Mouse (Mus musculus): ENCODE data around the gene Rtn2. TPM values are rescaled to one million over a fixed set of nuclear protein-coding genes. Genes with fewer than 3 reads are reported as not detected.

Rtn2 gene
- polyA plus RNA-seq, 1 experiment from 2014 or later = 0.09 TPM

- WGBS (ENCODE audit: missing documents) = 1% methylated on average over 42 of the region's 49 CpGs
- Histone ChIP-seq H3K27ac (no peak within 1 kb of the TSS), H3K36me3 (ENCODE audit: inconsistent target) (no peaks in the 10 kb centered on the region), H3K79me2 (ENCODE audit: inconsistent target) (no peaks in the 10 kb centered on the region), H3K4me3 (ENCODE audit: inconsistent target) (peak within 1 kb of the TSS; percentile 63)
These were observed 27.6 kb downstream of the Rtn2 start, which contains the start of gene Fosb for GRCm38 (mm10) chr7:19309884-19310641. Gene Fosb, minus strand, starts transcription at chr7:19310051.

GRCm38 (mm10) chr7:19311991-19312390 is 29.6 kb downstream of the Rtn2 start:
- H3K4me3 ChIP-seq (ENCODE audit: inconsistent target) = no peak overlapping the region
- no peak overlapping the region for H3K27ac ChIP-seq
- WGBS (ENCODE audit: missing documents) = 82% methylated on average over 4 of the region's 4 CpGs
- no peaks in the 10 kb centered on the region for H3K79me2 ChIP-seq (ENCODE audit: inconsistent target)
- H3K36me3 ChIP-seq (ENCODE audit: inconsistent target) = no peaks in the 10 kb centered on the region

GRCm38 (mm10) chr7:19314033-19314432 is 31.6 kb downstream of the Rtn2 start:
- H3K36me3 ChIP-seq (ENCODE audit: inconsistent target) = no peaks in the 10 kb centered on the region
- WGBS (ENCODE audit: missing documents) = 97% methylated on average over 5 of the region's 5 CpGs
- H3K27ac ChIP-seq = no peak overlapping the region
- no peaks in the 10 kb centered on the region for H3K79me2 ChIP-seq (ENCODE audit: inconsistent target)
- no peak overlapping the region for H3K4me3 ChIP-seq (ENCODE audit: inconsistent target)

- H3K36me3 ChIP-seq (ENCODE audit: inconsistent target) = no peaks in the 10 kb centered on the region
- 8% methylated on average over 14 of the region's 14 CpGs for WGBS (ENCODE audit: missing documents)
- no peak overlapping the region for H3K4me3 ChIP-seq (ENCODE audit: inconsistent target)
- H3K27ac ChIP-seq = peak overlapping the region; percentile 90
- H3K79me2 ChIP-seq (ENCODE audit: inconsistent target) = no peaks in the 10 kb centered on the region
These were observed 34.2 kb downstream of the Rtn2 start for GRCm38 (mm10) chr7:19316451-19317161.

GRCm38 (mm10) chr7:19318201-19318600 is 35.8 kb downstream of the Rtn2 start:
- peak overlapping the region; percentile 73 for H3K27ac ChIP-seq
- WGBS (ENCODE audit: missing documents) = 81% methylated on average over 2 of the region's 2 CpGs
- H3K36me3 ChIP-seq (ENCODE audit: inconsistent target) = no peaks in the 10 kb centered on the region
- H3K4me3 ChIP-seq (ENCODE audit: inconsistent target) = no peak overlapping the region
- no peaks in the 10 kb centered on the region for H3K79me2 ChIP-seq (ENCODE audit: inconsistent target)

GRCm38 (mm10) chr7:19318676-19319075 is 36.3 kb downstream of the Rtn2 start:
- peak overlapping the region; percentile 73 for H3K27ac ChIP-seq
- H3K79me2 ChIP-seq (ENCODE audit: inconsistent target) = no peaks in the 10 kb centered on the region
- no peak overlapping the region for H3K4me3 ChIP-seq (ENCODE audit: inconsistent target)
- H3K36me3 ChIP-seq (ENCODE audit: inconsistent target) = no peaks in the 10 kb centered on the region
- WGBS (ENCODE audit: missing documents) = 4% methylated on average over 7 of the region's 7 CpGs

GRCm38 (mm10) chr7:19319458-19319857 is 37.0 kb downstream of the Rtn2 start:
- WGBS (ENCODE audit: missing documents) = 69% methylated on average over 8 of the region's 9 CpGs
- H3K79me2 ChIP-seq (ENCODE audit: inconsistent target) = no peaks in the 10 kb centered on the region
- no peaks in the 10 kb centered on the region for H3K36me3 ChIP-seq (ENCODE audit: inconsistent target)
- no peak overlapping the region for H3K4me3 ChIP-seq (ENCODE audit: inconsistent target)
- H3K27ac ChIP-seq = peak overlapping the region; percentile 22

- 3% methylated on average over 37 of the region's 41 CpGs for WGBS (ENCODE audit: missing documents)
- Histone ChIP-seq H3K79me2 (ENCODE audit: inconsistent target) (no peaks in the 10 kb centered on the region), H3K36me3 (ENCODE audit: inconsistent target) (no peaks in the 10 kb centered on the region), H3K27ac (peak overlapping the region; percentile 22), H3K4me3 (ENCODE audit: inconsistent target) (no peak overlapping the region; the same call in 1 of the 2 replicates)
These were observed 37.5 kb downstream of the Rtn2 start for GRCm38 (mm10) chr7:19319906-19320305.

- WGBS (ENCODE audit: missing documents) = 57% methylated on average over 7 of the region's 7 CpGs
- H3K4me3 ChIP-seq (ENCODE audit: inconsistent target) = no peak overlapping the region
These were observed 38.2 kb downstream of the Rtn2 start for GRCm38 (mm10) chr7:19320637-19321036.

GRCm38 (mm10) chr7:19321464-19321863 is 39.0 kb downstream of the Rtn2 start:
- WGBS (ENCODE audit: missing documents) = 9% methylated on average over 5 of the region's 5 CpGs
- Histone ChIP-seq H3K79me2 (ENCODE audit: inconsistent target) (no peaks in the 10 kb centered on the region), H3K27ac (no peak overlapping the region), H3K36me3 (ENCODE audit: inconsistent target) (no peaks in the 10 kb centered on the region), H3K4me3 (ENCODE audit: inconsistent target) (no peak overlapping the region)

More at GRCm38 (mm10) chr7:19320637-19321036, 38.2 kb downstream of the Rtn2 start:
- Histone ChIP-seq H3K36me3 (ENCODE audit: inconsistent target) (no peaks in the 10 kb centered on the region), H3K79me2 (ENCODE audit: inconsistent target) (no peaks in the 10 kb centered on the region), H3K27ac (no peak overlapping the region)

- Histone ChIP-seq H3K4me3 (ENCODE audit: inconsistent target) (no peak overlapping the region), H3K36me3 (ENCODE audit: inconsistent target) (no peaks in the 10 kb centered on the region), H3K79me2 (ENCODE audit: inconsistent target) (no peaks in the 10 kb centered on the region), H3K27ac (no peak overlapping the region)
- 81% methylated on average over 9 of the region's 9 CpGs for WGBS (ENCODE audit: missing documents)
These were observed 40.1 kb downstream of the Rtn2 start for GRCm38 (mm10) chr7:19322489-19322888.

- no peak overlapping the region for H3K27ac ChIP-seq
- 96% methylated on average over 11 of the region's 11 CpGs for WGBS (ENCODE audit: missing documents)
- no peak overlapping the region for H3K4me3 ChIP-seq (ENCODE audit: inconsistent target)
- no peaks in the 10 kb centered on the region for H3K36me3 ChIP-seq (ENCODE audit: inconsistent target)
- H3K79me2 ChIP-seq (ENCODE audit: inconsistent target) = no peaks in the 10 kb centered on the region
These were observed 41.8 kb downstream of the Rtn2 start for GRCm38 (mm10) chr7:19324221-19324620.

GRCm38 (mm10) chr7:19325262-19326199 is 43.1 kb downstream of the Rtn2 start:
- Histone ChIP-seq H3K27ac (no peak overlapping the region), H3K4me3 (ENCODE audit: inconsistent target) (no peak overlapping the region), H3K79me2 (ENCODE audit: inconsistent target) (no peaks in the 10 kb centered on the region), H3K36me3 (ENCODE audit: inconsistent target) (no peaks in the 10 kb centered on the region)
- 54% methylated on average over 20 of the region's 21 CpGs for WGBS (ENCODE audit: missing documents)

- Histone ChIP-seq H3K36me3 (ENCODE audit: inconsistent target) (no peaks in the 10 kb centered on the region), H3K27ac (no peak overlapping the region), H3K4me3 (ENCODE audit: inconsistent target) (peak overlapping the region; percentile 24; the same call in 1 of the 2 replicates), H3K79me2 (ENCODE audit: inconsistent target) (no peaks in the 10 kb centered on the region)
- WGBS (ENCODE audit: missing documents) = under 1% methylated on average over 18 of the region's 20 CpGs
These were observed 43.9 kb downstream of the Rtn2 start for GRCm38 (mm10) chr7:19326359-19326758.
